Mouse (Mus musculus) hematopoietic stem cell, adult 5-6 weeks (primary cell): Measurements from ENCODE around the gene Tmem109. TPM values are rescaled to one million over a fixed set of nuclear protein-coding genes. Genes with fewer than 3 reads are reported as not detected.

Source experiments
- ATAC-seq, 2 experiments: fragments of 125-278 bp in 1 of 2; replicated peaks in 1 of 2; 2 replicates each; pipeline ENCODE4 v1.8.0; 2016 to 2017; ENCODE audit warnings: inconsistent platforms in 2 of 2, mild to moderate bottlenecking in 2 of 2, moderate number of reproducible peaks in 2 of 2, low read depth in 1 of 2, moderate TSS enrichment in 1 of 2; ENCODE audit not compliant: low FRiP score in 2 of 2, poor library complexity in 2 of 2, severe bottlenecking in 2 of 2, insufficient read depth in 1 of 2, low TSS enrichment in 1 of 2
- total RNA-seq: library from RNA; stranded (forward); fragments of 172-1452, 232-1000 nt; gene quantifications from 2 replicates; pipeline ENCODE4 v1.2.3, GENCODE M21; 2017

Tmem109 gene
- total RNA-seq, 1 experiment from 2014 or later: 17.5 TPM

DNA sequence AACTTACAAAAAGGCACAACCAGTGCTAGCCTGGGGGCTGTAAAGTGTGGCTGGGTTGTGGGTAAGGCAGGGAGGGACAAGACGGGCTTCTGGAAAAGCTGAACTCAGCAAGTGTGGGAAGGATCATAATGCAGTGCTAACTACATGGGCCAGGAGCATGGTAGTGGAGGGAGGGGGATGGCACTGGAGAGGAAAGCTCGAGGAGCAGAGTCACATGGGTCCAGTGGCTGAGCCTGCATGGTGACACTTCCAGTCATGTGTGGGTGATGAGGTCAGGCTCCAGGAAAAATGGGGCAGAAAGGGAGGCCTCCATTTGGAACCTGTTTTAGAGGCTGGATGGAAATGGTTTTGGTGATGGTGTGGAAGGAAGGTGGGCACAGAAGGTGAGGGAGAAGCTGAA lies 25.3 kb downstream of the Tmem109 start:
- no peak for ATAC-seq

DNA sequence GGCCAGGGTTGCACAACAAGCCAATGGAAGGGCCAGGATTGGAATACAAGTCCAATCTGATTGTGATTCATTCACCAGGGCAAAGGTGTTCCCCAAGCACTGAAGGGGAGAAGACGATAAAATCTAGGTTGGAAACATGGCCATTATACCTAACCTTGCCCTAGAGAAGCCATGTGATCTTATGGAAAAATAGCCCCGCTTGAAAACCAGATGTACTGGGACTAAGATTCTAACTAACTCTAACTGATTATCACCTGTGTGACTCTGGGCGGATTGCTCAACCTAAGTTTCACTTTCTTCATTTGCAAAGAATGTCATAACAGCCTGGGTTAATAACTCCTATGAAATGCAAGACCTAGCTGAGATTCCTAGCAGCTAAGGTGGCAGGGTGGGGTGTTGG lies 26.4 kb downstream of the Tmem109 start:
- ATAC-seq: no peak

GRCm38 (mm10) chr19:10847311-10848087 lies 34.3 kb downstream of the Tmem109 start:
- no peak for ATAC-seq

DNA sequence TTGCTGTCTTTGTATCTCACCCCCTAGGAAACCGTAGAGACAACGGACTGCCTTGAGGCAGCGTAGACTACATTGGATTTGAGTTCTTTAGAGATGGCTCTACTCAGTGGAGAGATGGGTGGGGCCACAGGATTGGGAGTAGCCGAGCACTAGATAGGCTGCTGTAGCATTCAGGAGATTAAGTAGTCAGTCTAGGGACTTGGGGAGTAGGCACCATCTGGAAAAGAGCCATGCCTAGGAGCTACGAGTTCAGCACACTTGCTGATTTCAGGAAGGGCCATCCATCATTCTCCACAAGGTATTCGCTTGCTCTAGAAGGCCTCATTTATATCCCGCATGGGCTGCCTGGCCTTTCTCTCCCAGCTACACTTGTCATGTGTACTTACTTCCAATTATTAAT lies 35.7 kb downstream of the Tmem109 start:
- no peak for ATAC-seq

- ATAC-seq: no peak
These were observed 36.3 kb downstream of the Tmem109 start for GRCm38 (mm10) chr19:10845454-10845853.

DNA sequence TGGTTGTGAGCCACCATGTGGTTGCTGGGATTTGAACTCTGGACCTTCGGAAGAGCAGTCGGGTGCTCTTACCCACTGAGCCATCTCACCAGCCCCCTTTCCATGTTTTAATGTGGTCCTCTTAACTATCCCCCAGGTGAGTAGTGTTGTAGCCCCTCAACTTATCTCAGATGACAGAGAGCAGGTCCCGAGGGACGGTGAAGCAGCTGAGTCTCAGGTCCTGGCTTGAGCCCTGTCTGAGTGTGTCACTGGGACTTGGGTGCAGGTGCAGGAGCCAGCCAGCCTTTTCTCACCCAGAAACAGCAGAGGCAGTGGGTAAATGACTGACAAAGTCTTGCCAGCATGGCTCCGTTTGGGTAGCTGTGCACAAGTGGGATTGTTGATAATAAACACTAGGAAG lies 37.6 kb downstream of the Tmem109 start:
- no peak for ATAC-seq

DNA sequence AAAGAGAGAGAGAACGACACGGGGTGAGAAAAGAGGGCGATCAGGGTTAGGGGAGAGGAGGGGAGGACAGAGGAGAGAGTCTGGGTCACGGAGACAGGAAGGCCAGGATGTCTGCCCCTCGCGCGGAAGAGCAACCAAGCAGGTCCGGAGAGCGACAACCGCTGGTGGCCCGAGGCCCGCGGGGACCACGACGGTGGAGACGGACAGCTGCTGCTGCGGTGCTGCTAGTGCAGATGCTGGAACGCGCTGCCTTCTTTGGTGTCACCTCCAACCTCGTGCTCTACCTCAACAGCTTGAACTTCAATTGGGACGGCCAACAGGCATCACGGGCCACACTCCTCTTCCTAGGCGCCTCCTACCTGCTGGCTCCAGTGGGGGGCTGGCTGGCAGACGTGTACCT lies 38.9 kb downstream of the Tmem109 start:
- 0 out of 4 replicates have a peak, but pooled peaks of 1 of the 2 experiments have one; percentile 12 for ATAC-seq

DNA sequence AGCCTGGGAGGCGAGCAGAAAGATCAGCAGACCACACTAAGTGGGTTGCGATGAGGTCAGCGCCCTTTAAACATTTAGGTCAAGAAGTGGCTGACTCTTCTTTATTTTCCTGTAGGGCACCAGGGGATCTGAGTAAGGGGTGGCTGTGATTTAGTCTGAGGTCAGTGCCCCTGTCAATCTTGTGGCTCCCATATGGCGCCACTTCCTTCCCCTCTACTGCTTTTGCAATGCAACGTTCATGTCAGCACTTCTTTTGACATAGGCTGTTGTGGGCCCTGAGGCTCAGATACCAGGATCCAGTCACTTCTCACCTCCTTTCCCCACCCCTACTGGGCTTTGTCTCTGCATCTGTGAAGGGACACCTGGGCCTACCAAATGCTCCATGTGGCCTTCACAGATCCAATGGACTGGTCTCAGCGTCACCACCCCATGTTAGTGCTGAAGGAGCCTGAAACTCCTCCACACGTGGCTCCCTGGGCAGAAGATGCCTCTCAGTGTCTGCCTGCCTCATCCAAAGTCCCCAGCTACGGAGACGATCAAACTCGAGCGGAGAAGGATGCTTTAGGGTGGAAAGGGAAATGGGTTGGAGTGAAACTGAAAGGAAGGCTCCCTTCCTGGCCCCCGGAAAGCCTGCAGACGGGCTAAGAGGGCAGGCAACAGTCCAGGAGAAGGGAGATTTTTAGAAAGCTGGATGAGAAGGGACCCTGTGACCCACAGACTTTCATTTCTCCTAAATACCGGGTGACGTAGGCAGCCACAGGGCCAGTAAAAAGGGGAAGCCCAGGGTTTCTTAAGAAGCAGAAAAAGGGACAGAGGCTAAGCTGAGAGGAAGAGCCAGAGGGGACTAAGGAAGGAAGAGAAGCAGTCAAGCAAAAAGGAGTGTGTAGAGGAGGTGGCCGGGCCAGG lies 39.8 kb downstream of the Tmem109 start:
- ATAC-seq: peak; percentile 87

DNA sequence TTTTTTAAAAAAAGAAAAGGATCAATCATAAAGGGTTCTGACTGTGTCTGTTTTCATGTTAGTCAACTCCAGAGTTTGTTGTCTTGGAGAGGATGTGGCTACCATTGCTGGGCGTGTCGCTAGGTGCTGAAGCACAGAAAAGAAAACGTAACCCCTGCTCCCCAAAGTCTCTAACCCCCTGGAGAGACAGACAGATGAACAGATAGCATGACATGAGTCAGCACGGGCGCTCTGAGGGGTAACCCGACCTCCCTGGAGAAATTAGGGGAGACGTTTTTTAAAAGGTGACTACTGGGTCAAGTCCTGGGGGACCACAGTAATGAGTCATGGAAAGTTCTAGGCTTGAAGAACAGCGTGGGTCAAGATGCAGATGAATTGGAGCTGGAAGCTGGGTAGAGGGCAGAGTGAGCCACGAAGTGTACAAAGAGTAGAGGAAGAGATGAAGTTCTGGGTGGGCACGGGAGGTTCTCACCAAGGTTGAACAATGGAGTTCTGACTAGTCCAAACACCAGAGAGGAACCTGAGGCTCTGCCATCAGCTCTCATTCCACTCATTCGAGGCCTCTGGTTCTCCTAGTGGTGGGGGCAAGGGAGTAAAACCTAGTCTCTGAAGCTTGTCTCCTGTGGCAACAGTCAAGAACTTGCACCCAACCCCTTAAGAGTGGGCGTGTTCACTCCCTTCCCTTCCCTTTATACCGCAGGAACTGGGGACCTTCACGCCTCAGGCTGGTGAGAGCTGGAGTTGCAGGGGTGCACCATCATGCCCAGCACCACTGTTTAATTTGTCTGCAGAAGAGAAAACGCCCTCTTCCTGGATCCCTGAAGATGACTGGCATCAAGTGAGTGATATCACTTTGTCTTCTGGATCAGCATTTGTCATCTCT lies 42.5 kb downstream of the Tmem109 start, which contains the start of gene Slc15a3:
Slc15a3 (plus strand) TSS at position 718 of the 883 bp plus-strand sequence.
- ATAC-seq: no peak

DNA sequence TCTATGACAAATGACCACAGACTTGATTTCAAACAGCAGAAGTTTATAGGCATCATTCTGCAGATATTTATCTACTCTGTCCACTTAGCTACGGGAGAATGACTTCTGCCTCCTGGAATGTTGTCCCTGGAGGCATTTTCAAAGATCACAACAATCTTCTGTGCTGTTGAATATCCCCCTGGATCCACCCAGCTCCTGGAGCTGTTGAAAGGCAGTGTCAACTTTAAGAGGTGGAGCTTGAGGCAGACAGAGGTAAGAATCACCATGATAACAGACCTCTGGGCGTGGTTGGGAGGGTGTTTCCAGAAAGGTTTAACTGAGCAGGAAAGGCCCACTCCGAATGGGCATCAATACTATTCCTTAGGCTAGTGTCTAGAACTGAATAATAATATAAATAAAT lies 46.1 kb downstream of the Tmem109 start:
- no peak for ATAC-seq

GRCm38 (mm10) chr19:10833611-10834010 lies 48.2 kb downstream of the Tmem109 start:
- ATAC-seq: no peak

GRCm38 (mm10) chr19:10832030-10832429 lies 49.8 kb downstream of the Tmem109 start:
- ATAC-seq: no peak

GRCm38 (mm10) chr19:10831424-10831823 lies 50.4 kb downstream of the Tmem109 start:
- ATAC-seq: peak; percentile 69 to 79

DNA sequence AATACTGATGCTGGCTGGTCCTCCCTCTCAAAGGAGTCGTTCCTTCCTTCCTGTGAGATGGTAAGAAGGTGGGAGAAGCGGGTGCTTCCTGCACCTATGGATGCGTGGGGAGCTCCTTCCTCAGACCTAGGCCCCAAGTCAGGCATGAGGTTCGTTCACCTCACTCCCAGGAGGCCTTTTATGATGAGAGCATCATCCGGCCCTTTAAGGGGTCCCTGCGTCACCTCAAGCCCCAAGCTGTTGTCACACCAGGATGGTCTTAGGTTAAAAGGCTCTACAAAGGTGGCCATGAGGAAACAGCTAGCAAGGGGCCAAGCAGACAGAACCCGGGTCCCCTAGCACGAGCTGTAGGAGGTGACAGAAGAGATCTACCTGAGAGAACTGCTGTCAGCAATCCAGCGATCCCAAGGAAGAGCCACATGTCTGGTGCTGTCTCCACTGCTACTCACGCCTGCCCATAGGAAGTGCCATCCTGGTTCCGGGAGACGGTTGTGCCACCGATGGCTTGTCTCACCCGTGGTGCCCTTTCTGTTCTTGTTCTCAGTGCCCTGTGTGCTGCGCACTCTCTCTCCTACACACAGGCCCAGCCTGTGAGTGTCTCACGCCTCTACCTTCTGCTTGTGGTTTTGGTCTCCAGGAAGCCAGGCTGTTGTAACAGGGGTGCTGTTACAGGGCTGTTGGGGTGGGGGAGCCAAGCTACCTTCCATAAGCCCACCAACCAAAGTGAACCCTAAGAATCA lies 52.2 kb downstream of the Tmem109 start, which contains the start of gene Cd6:
Cd6 (minus strand) TSS at position 623 of the 740 bp plus-strand sequence.
- ATAC-seq: peak; percentile 55 to 68

GRCm38 (mm10) chr19:10828321-10828720 lies 53.5 kb downstream of the Tmem109 start:
- ATAC-seq: no peak

DNA sequence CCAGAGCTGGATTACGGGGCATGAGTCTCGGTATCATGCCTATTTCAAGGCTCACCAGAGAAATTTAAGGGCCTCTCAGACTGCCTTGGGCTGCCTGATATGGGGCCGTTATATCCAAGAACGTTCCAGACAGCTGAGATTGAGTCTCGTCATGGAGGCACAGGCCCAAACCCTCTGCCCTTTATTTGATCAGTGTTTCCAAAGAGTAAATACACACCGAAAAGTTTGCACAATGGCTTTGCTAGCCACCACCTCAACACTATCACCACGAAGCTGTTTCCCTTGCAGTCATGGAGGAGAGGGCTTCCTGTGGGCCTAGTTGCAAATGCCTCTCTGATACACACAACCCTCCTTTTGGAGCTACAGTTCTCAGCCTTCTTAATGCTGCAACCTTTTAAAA lies 57.7 kb downstream of the Tmem109 start:
- ATAC-seq: no peak

DNA sequence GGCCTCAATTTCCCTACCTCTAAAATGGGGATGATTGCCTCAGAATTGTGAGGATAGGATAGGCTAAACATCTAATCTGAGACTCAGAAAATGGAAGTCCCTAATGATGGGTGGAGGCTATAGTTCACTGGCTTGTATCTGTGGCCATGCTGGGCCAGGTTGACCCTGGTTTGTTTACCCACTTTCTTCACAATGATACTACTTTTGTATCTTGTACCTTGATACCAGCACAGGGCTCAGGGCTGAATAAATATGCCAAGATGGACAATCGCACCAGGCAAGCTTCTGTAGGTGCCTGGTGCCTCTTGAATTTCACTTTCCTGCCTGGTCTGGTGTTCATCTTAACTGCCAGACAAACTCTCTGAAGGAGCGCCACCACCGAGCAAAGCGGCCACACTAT lies 59.3 kb downstream of the Tmem109 start:
- no peak for ATAC-seq
